Comparison of ENCODE assay signal across 8 mouse cellular contexts in genomic region chr2:27764937-27765319, GRCm38 (mm10).
DNase-seq lines count a peak whose midpoint lies in the region; ATAC-seq and TF ChIP-seq lines count a peak whose summit lies in the region.

No protein-coding gene starts in this region.

- TF ChIP-seq CTCF in heart, adult 2 months (IDR thresholded peaks at IDR 0.05) = peak; percentile 94

- peaks cover 68% of the 10 kb centered on the region for H3K4me1 ChIP-seq in embryonic facial prominence, embryonic 10.5 days
- H3K4me1 ChIP-seq in heart, adult 2 months (ENCODE audit: control insufficient read depth, insufficient read depth, low read length) = peaks cover 2% of the 10 kb centered on the region
- H3K4me1 ChIP-seq in limb, embryonic 15.5 days = peaks cover 56% of the 10 kb centered on the region

- no peak overlapping the region for H3K9ac ChIP-seq in heart, adult 2 months (ENCODE audit: low read depth, low read length)
- no peak overlapping the region for H3K9ac ChIP-seq in limb, embryonic 15.5 days

- peak; percentile 95 for TF ChIP-seq EP300 in heart, adult 2 months (IDR thresholded peaks at IDR 0.05; ENCODE audit: insufficient read depth, low read depth, low read length)

- no peak overlapping the region for H3K4me2 ChIP-seq in limb, embryonic 15.5 days

- H3K27me3 ChIP-seq in embryonic facial prominence, embryonic 10.5 days (replicated peaks; ENCODE audit: low read depth, poor library complexity, severe bottlenecking) = 0 out of 2 replicates have a peak, but pooled peaks cover 7% of the 10 kb centered on the region
- no peaks in the 10 kb centered on the region for H3K27me3 ChIP-seq in heart, adult 2 months (ENCODE audit: control insufficient read depth, insufficient read depth, low read length)
- no peaks in the 10 kb centered on the region for H3K27me3 ChIP-seq in limb, embryonic 15.5 days

- H3K4me3 ChIP-seq in embryonic facial prominence, embryonic 10.5 days = 0 out of 2 replicates have a peak overlapping the region, but pooled peaks have one; percentile 8
- no peak overlapping the region for H3K4me3 ChIP-seq in heart, adult 2 months
- no peak overlapping the region for H3K4me3 ChIP-seq in limb, embryonic 15.5 days

- peak overlapping the region; percentile 80 for H3K27ac ChIP-seq in embryonic facial prominence, embryonic 10.5 days (replicated peaks)
- no peak overlapping the region for H3K27ac ChIP-seq in heart, adult 2 months
- peak overlapping the region; percentile 73 for H3K27ac ChIP-seq in limb, embryonic 15.5 days

- intact Hi-C loops in heart, adult 2 months (cut with DNase I) = loop anchor here (1.0 kb wide), 1 partner anchor 213 kb away; no protein-coding TSS in a partner anchor

- WGBS in embryonic facial prominence, embryonic 10.5 days = 22% methylated on average over 3 of the region's 3 CpGs
- 31% methylated on average over 3 of the region's 3 CpGs for WGBS in heart, adult 2 months
- 31% methylated on average over 3 of the region's 3 CpGs for WGBS in limb, embryonic 15.5 days

- no peaks in the 10 kb centered on the region for H3K9me3 ChIP-seq in embryonic facial prominence, embryonic 10.5 days
- no peaks in the 10 kb centered on the region for H3K9me3 ChIP-seq in limb, embryonic 15.5 days

- ATAC-seq in limb, embryonic 15.5 days (ENCODE audit: insufficient number of reproducible peaks, low FRiP score, low TSS enrichment, low read depth) = peak; percentile 22; the same call in 1 of the 2 replicates

- peaks cover 23% of the 10 kb centered on the region for H3K36me3 ChIP-seq in embryonic facial prominence, embryonic 10.5 days (replicated peaks)
- H3K36me3 ChIP-seq in heart, adult 2 months (ENCODE audit: control insufficient read depth, insufficient read depth, low read length) = no peaks in the 10 kb centered on the region
- peaks cover 22% of the 10 kb centered on the region for H3K36me3 ChIP-seq in limb, embryonic 15.5 days

- no peaks in the 10 kb centered on the region for H3K79me2 ChIP-seq in heart, adult 2 months (replicated peaks; ENCODE audit: control insufficient read depth, insufficient read depth, low read length)

- no peak for TF ChIP-seq POLR2A in heart, adult 2 months (IDR thresholded peaks at IDR 0.05; ENCODE audit: insufficient read depth, low read depth, low read length)

- DNase-seq in 3134 (ENCODE audit: extremely low read depth, insufficient read length, low spot score) = peak; percentile 43
- peak; percentile 92 for DNase-seq in adrenal gland, postnatal 14 days
- DNase-seq in embryonic facial prominence, embryonic 10.5 days (ENCODE audit: low spot score) = peak; percentile 87
- peak; percentile 85 to 89 for DNase-seq in heart, adult 2 months
- DNase-seq in kidney, adult 8-10 months = peak; percentile 81 to 92
- peak; percentile 47 to 77 for DNase-seq in monocyte, adult 2 months (ENCODE audit: low read depth in 1 of 2, low spot score in 2 of 2)
- peak; percentile 52 to 73 for DNase-seq in spleen, postnatal 14 days (ENCODE audit: low spot score in 2 of 2)
